Mouse (Mus musculus) E14TG2a.4 (cell line): Measurements from ENCODE around the gene Nab1.

Experiments used
- CTCF ChIP-seq: conservative IDR thresholded peaks from 2 replicates; pipeline ENCODE4 v1.5.1; 2014; ENCODE audit warnings: low read length
- NANOG ChIP-seq: IDR thresholded peaks from 2 replicates; pipeline ENCODE4 v1.6.1; 2014; ENCODE audit warnings: borderline replicate concordance, low read length, mixed read lengths

- TF ChIP-seq CTCF (no peak), NANOG (no peak)
These were observed 611 bp upstream of the Nab1 start for GRCm38 (mm10) chr1:52501090-52501489.
